Mouse (Mus musculus) G1E (cell line): Measurements from ENCODE around the gene Stambpl1. TPM values are rescaled to one million over a fixed set of nuclear protein-coding genes. Genes with fewer than 3 reads are reported as not detected.

Experiments
- ATAC-seq: 2 replicates; pipeline ENCODE4 v1.8.0; 2016; ENCODE audit warnings: mild to moderate bottlenecking; ENCODE audit not compliant: insufficient number of reproducible peaks, poor library complexity, low FRiP score, severe bottlenecking; ENCODE audit errors: extremely low read depth
- DNase-seq: peaks from one replicate; pipeline ENCODE4 v3.0.0; 2012; ENCODE audit warnings: low spot score
- H3K27me3 ChIP-seq: 2 replicates; pipeline ENCODE4 v1.6.1; 2012; ENCODE audit warnings: mild to moderate bottlenecking, low read length, inconsistent platforms; ENCODE audit not compliant: insufficient read depth
- H3K36me3 ChIP-seq: replicated peaks from 2 replicates; pipeline ENCODE3; 2012; ENCODE audit warnings: mild to moderate bottlenecking, inconsistent platforms
- H3K4me1 ChIP-seq: 2 replicates; pipeline ENCODE4 v1.6.1; 2012; ENCODE audit warnings: low read depth, low read length, inconsistent platforms, mixed read lengths; ENCODE audit not compliant: insufficient read depth
- H3K4me3 ChIP-seq: 2 replicates; pipeline ENCODE4 v1.5.1; 2012; ENCODE audit warnings: low read depth, mild to moderate bottlenecking, inconsistent platforms, low read length, moderate library complexity, mixed read lengths
- H3K9me3 ChIP-seq: replicated peaks from 2 replicates; pipeline ENCODE4 v1.6.1; 2012; ENCODE audit warnings: inconsistent platforms
- CTCF ChIP-seq: IDR thresholded peaks from 2 replicates; pipeline ENCODE4 v1.5.1; 2012; ENCODE audit warnings: low read depth, low read length, inconsistent platforms, mixed read lengths
- GATA1 ChIP-seq: IDR thresholded peaks from 2 replicates; pipeline ENCODE4 v1.6.1; 2012; ENCODE audit warnings: borderline replicate concordance, low read length, inconsistent platforms, mixed read lengths
- GATA2 ChIP-seq: IDR thresholded peaks from 2 replicates; pipeline ENCODE4 v1.6.1; 2012; ENCODE audit warnings: low read depth, low read length, inconsistent platforms, borderline replicate concordance
- POLR2AphosphoS5 ChIP-seq: IDR thresholded peaks from 2 replicates; pipeline ENCODE4 v1.6.1; 2012; ENCODE audit warnings: low read depth, low read length, inconsistent platforms; ENCODE audit not compliant: insufficient replicate concordance
- TAL1 ChIP-seq: conservative IDR thresholded peaks from 2 replicates; pipeline ENCODE4 v1.6.1; 2012; ENCODE audit warnings: low read depth, low read length, inconsistent platforms, mixed read lengths
- polyA plus RNA-seq: library from polyadenylated mRNA; stranded (reverse); fragments of >175 nt; gene quantifications from 2 replicates; pipeline ENCODE4 v1.2.3, GENCODE M21; 2012
- total RNA-seq, 2 experiments: library from RNA; stranded (forward) in 1 of 2; stranded (reverse) in 1 of 2; fragments of 200-1000 nt in 1 of 2; fragments of >200 nt in 1 of 2; fragmentation: Nextera tagmentation in 1 of 2; gene quantifications; 2 replicates each; pipeline ENCODE4 v1.2.3; 2014 to 2017

Stambpl1 gene
- total RNA-seq (2014; fragmentation: Nextera tagmentation) (not detected in 2 replicates), total RNA-seq (2017) (0.06 and 0.44 TPM in 2 replicates), polyA plus RNA-seq (not detected in 2 replicates)

DNA sequence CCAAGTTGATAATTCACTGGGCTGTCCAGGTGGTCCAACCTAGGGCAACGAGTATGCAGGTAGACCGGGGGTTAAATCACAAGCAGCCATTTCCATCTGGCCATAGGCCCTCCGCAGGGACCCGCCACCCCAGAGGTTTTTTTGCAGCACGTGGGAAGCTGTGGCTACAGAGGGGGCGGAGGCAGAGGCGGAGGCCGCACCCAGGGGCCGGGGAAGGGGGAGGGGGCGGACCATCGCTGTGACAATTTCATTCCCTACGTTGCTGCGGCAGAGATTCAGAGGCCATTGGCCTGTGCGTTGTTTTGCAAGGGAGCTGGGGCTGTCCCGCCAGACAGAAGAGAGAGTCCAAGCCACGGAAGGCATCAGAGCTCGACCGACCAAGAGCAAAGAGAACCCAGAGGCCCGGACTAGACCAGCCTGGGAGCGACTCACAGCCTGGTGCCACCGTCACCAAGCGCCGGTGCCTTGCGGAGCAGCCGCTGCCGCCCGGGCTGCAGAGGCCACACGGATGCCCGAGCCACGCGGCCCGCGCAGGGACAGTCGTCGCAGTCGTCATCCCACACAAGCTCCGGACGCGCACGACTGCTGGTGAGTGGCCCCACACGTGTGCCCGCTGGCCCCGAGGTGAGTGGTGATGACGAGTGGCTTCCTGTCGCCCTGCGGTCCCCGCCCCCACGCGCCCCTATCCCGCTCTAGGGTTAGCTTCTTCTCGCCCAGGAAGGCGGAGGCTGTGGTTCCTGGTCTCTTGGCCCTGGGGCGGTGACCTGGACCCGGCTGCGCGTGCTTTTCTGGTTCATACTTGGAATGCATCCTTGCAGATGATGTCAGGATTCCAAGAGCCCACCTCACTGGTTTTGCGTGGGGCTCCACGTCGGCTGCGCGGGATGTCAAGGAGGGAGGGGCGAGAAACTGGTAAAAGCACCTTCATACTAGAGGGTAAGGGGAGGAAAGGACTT is at the start of gene Stambpl1:
Gene Stambpl1 (plus strand): TSS at position 222 of the 956 bp plus-strand sequence.
- H3K9me3 ChIP-seq, result peaks cover 4% of the 10 kb centered on the region
- ATAC-seq (no peak), DNase-seq (no peak)
- H3K4me3 ChIP-seq, result no peak within 1 kb of the TSS
- no peaks in the 10 kb centered on the region for H3K36me3 ChIP-seq
- TF ChIP-seq TAL1 (no peak), GATA1 (no peak), CTCF (no peak), POLR2AphosphoS5 (no peak), GATA2 (no peak)
- H3K27me3 ChIP-seq, result no peaks in the 10 kb centered on the region
- H3K4me1 ChIP-seq, result no peaks in the 10 kb centered on the region

- TF ChIP-seq TAL1, result no peak
- no peak for TF ChIP-seq POLR2AphosphoS5
- no peak for TF ChIP-seq CTCF
- no peak for TF ChIP-seq GATA1
- TF ChIP-seq GATA2, result no peak
- no peak overlapping the region for H3K4me3 ChIP-seq
- H3K4me1 ChIP-seq, result no peaks in the 10 kb centered on the region
- no peak for DNase-seq
- no peaks in the 10 kb centered on the region for H3K36me3 ChIP-seq
- H3K27me3 ChIP-seq, result no peaks in the 10 kb centered on the region
- H3K9me3 ChIP-seq, result no peaks in the 10 kb centered on the region
- no peak for ATAC-seq
These were observed 43.6 kb upstream of the Stambpl1 start for GRCm38 (mm10) chr19:34148421-34148820.

DNA sequence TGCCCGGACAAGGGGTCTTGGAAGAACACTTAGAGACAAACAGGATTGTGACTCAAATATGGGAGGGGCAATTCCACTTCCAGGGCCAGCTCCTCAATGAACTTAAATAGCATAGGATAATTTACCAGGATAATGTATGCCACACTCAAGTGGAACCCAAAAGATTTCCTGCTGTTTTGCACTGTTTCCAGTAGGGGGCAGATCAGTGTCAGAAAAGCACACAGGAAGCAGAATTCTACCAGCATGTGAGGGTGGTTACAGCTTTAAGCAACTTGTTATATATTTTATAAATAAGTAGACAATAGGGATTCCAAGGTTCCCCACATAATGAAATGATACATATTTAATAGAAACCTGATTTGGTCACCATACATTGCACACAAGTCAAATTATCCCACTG is 40.1 kb upstream of the Stambpl1 start:
- Histone ChIP-seq H3K27me3 (no peaks in the 10 kb centered on the region), H3K4me3 (no peak overlapping the region), H3K4me1 (no peaks in the 10 kb centered on the region), H3K36me3 (no peaks in the 10 kb centered on the region), H3K9me3 (no peaks in the 10 kb centered on the region)
- TF ChIP-seq POLR2AphosphoS5 (no peak), CTCF (no peak), GATA1 (no peak), GATA2 (no peak), TAL1 (no peak)
- no peak for DNase-seq
- ATAC-seq, result no peak

- TF ChIP-seq GATA1, result no peak
- TF ChIP-seq CTCF, result no peak
- no peak for TF ChIP-seq POLR2AphosphoS5
- TF ChIP-seq GATA2, result no peak
- no peak for TF ChIP-seq TAL1
- Histone ChIP-seq H3K4me1 (no peaks in the 10 kb centered on the region), H3K27me3 (no peaks in the 10 kb centered on the region), H3K9me3 (no peaks in the 10 kb centered on the region), H3K4me3 (no peak overlapping the region), H3K36me3 (no peaks in the 10 kb centered on the region)
- DNase-seq (no peak), ATAC-seq (no peak)
These were observed 38.5 kb upstream of the Stambpl1 start for GRCm38 (mm10) chr19:34153263-34154144.

DNA sequence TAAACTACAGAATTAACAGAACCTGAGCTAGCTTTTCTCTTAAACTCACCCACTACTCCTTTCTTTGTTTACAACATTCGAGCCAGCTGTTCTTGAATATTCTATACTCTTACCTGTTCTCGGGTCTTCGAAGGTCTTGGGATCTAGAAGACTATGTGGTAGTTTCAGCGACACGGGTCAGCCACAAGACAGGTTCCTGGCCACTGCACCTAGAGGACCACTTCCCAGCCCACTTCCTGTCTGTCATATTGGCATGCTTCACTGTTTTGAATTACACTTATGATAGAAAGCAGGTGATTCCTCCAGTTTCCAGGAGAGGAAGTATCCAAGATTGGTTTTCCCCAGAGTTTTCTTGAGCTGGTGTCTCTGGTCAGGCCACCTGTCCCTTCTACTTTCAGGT is 29.3 kb upstream of the Stambpl1 start:
- no peak for DNase-seq
- H3K4me3 ChIP-seq, result no peak overlapping the region
- TF ChIP-seq TAL1 (no peak), GATA2 (no peak), CTCF (no peak), GATA1 (no peak), POLR2AphosphoS5 (no peak)
- H3K36me3 ChIP-seq, result no peaks in the 10 kb centered on the region
- no peaks in the 10 kb centered on the region for H3K27me3 ChIP-seq
- no peaks in the 10 kb centered on the region for H3K9me3 ChIP-seq
- no peaks in the 10 kb centered on the region for H3K4me1 ChIP-seq
- no peak for ATAC-seq

- H3K4me1 ChIP-seq, result no peaks in the 10 kb centered on the region
- no peak within 1 kb of the TSS for H3K4me3 ChIP-seq
- ATAC-seq, result no peak
- H3K9me3 ChIP-seq, result no peaks in the 10 kb centered on the region
- H3K27me3 ChIP-seq, result no peaks in the 10 kb centered on the region
- no peak for TF ChIP-seq CTCF
- TF ChIP-seq GATA1, result no peak
- no peak for TF ChIP-seq POLR2AphosphoS5
- TF ChIP-seq GATA2, result no peak
- no peak for TF ChIP-seq TAL1
- H3K36me3 ChIP-seq, result no peaks in the 10 kb centered on the region
- no peak for DNase-seq
These were observed 26.1 kb upstream of the Stambpl1 start, which contains the start of gene Ankrd22 for GRCm38 (mm10) chr19:34165891-34166290. TSS of gene Ankrd22 (minus strand) at chr19:34166053.
